Mouse (Mus musculus) bone marrow macrophage, adult 2 months (primary cell): ENCODE measurements at regions not wholly inside any gene's neighbourhood (a gene's known extent, or its start where the extent isn't known, plus 50 kb on each side); places are given as distances from the start of the nearest gene placed in this dataset.
"Not testable (repeated sequence)": the region's sequence is repeated elsewhere in the genome, so short reads cannot be mapped to it uniquely, and the experiment has no call there.

ENCODE experiments used
- H3K27ac ChIP-seq: 2 replicates; pipeline ENCODE4 v1.5.1; 2012; ENCODE audit warnings: low read depth, low read length; ENCODE audit not compliant: insufficient read depth
- H3K4me1 ChIP-seq: 2 replicates; pipeline ENCODE4 v1.6.1; 2012; ENCODE audit warnings: low read length; ENCODE audit not compliant: control insufficient read depth, insufficient read depth
- H3K4me3 ChIP-seq: 2 replicates; pipeline ENCODE4 v1.5.1; 2012; ENCODE audit warnings: mild to moderate bottlenecking, low read length, moderate library complexity; ENCODE audit not compliant: insufficient read depth
- CTCF ChIP-seq: IDR thresholded peaks from 2 replicates; pipeline ENCODE4 v1.5.1; 2012; ENCODE audit warnings: low read depth, mild to moderate bottlenecking, low read length, moderate library complexity
- POLR2A ChIP-seq: IDR thresholded peaks from 2 replicates; pipeline ENCODE4 v1.6.1; 2012; ENCODE audit warnings: mild to moderate bottlenecking, low read depth, low read length, borderline replicate concordance

- H3K4me3 ChIP-seq: no peak overlapping the region
- TF ChIP-seq POLR2A (no peak), CTCF (no peak)
- no peak overlapping the region for H3K27ac ChIP-seq
- H3K4me1 ChIP-seq: no peaks in the 10 kb centered on the region
Measured at GRCm38 (mm10) chr16:86826641-86827040, 527.3 kb upstream of the N6amt1 start.

GRCm38 (mm10) chr16:86823496-86823895, 530.5 kb upstream of the N6amt1 start:
- TF ChIP-seq CTCF (no peak), POLR2A (no peak)
- no peaks in the 10 kb centered on the region for H3K4me1 ChIP-seq
- no peak overlapping the region for H3K4me3 ChIP-seq
- no peak overlapping the region for H3K27ac ChIP-seq

GRCm38 (mm10) chr16:86821586-86821985, 532.4 kb upstream of the N6amt1 start:
- Histone ChIP-seq H3K4me1 (no peaks in the 10 kb centered on the region), H3K4me3 (no peak overlapping the region), H3K27ac (no peak overlapping the region)
- no peak for TF ChIP-seq CTCF
- TF ChIP-seq POLR2A: no peak

GRCm38 (mm10) chr16:86818639-86819038, 535.3 kb upstream of the N6amt1 start:
- H3K4me1 ChIP-seq, H3K4me3 ChIP-seq, H3K27ac ChIP-seq: not testable (repeated sequence)

- Histone ChIP-seq H3K27ac (no peak overlapping the region), H3K4me1 (no peaks in the 10 kb centered on the region), H3K4me3 (no peak overlapping the region)
- no peak for TF ChIP-seq POLR2A
- no peak for TF ChIP-seq CTCF
Measured at GRCm38 (mm10) chr16:86816763-86817593, 537.0 kb upstream of the N6amt1 start.

GRCm38 (mm10) chr16:86816006-86816405, 538.0 kb upstream of the N6amt1 start:
- Histone ChIP-seq H3K4me1 (no peaks in the 10 kb centered on the region), H3K4me3 (no peak overlapping the region), H3K27ac (no peak overlapping the region)
- TF ChIP-seq CTCF (no peak), POLR2A (no peak)

- Histone ChIP-seq H3K27ac (no peak overlapping the region), H3K4me1 (no peaks in the 10 kb centered on the region), H3K4me3 (no peak overlapping the region)
- TF ChIP-seq POLR2A (no peak), CTCF (no peak)
Measured at GRCm38 (mm10) chr16:86812692-86813091, 541.3 kb upstream of the N6amt1 start.

- no peak overlapping the region for H3K4me3 ChIP-seq
- TF ChIP-seq CTCF: no peak
- TF ChIP-seq POLR2A: no peak
- no peak overlapping the region for H3K27ac ChIP-seq
Measured at GRCm38 (mm10) chr16:86808644-86809324, 545.2 kb upstream of the N6amt1 start.

GRCm38 (mm10) chr16:86806374-86806773, 547.6 kb upstream of the N6amt1 start:
- H3K4me3 ChIP-seq: no peak overlapping the region
- TF ChIP-seq POLR2A (no peak), CTCF (no peak)
- H3K4me1 ChIP-seq: no peaks in the 10 kb centered on the region
- no peak overlapping the region for H3K27ac ChIP-seq

More at GRCm38 (mm10) chr16:86808644-86809324, 545.2 kb upstream of the N6amt1 start:
- H3K4me1 ChIP-seq: no peaks in the 10 kb centered on the region

- Histone ChIP-seq H3K4me1 (no peaks in the 10 kb centered on the region), H3K4me3 (no peak overlapping the region), H3K27ac (no peak overlapping the region)
- TF ChIP-seq CTCF: no peak
- TF ChIP-seq POLR2A: no peak
Measured at GRCm38 (mm10) chr16:86776086-86776485, 577.9 kb upstream of the N6amt1 start.
